Mouse (Mus musculus) stomach, embryonic 14.5 days (tissue): ENCODE measurements around the gene Dhx40. TPM values are rescaled to one million over a fixed set of nuclear protein-coding genes. Genes with fewer than 3 reads are reported as not detected.

Source experiments
- ATAC-seq: fragments of 200-750 bp; cut with Nextera tagmentation; 2 replicates; pipeline ENCODE4 v1.8.0; 2017; ENCODE audit warnings: low read depth, moderate TSS enrichment; ENCODE audit not compliant: insufficient number of reproducible peaks, insufficient read depth, low FRiP score
- H3K27ac ChIP-seq: fragments of 300-500 bp; sonication (generic); 2 replicates; pipeline ENCODE4 v1.5.1; 2014; ENCODE audit warnings: mild to moderate bottlenecking, low read length, moderate library complexity, mixed read lengths
- H3K27me3 ChIP-seq: fragments of 300-500 bp; sonication (generic); 2 replicates; pipeline ENCODE4 v1.6.1; 2014; ENCODE audit warnings: low read length, control low read depth, mixed read lengths; ENCODE audit not compliant: control insufficient read depth, insufficient read depth
- H3K36me3 ChIP-seq: fragments of 300-500 bp; sonication (generic); 2 replicates; pipeline ENCODE4 v1.6.1; 2014; ENCODE audit warnings: mild to moderate bottlenecking, control low read depth, low read length, moderate library complexity, mixed read lengths; ENCODE audit not compliant: control insufficient read depth, insufficient read depth
- H3K4me1 ChIP-seq: fragments of 300-500 bp; sonication (generic); 2 replicates; pipeline ENCODE4 v1.6.1; 2014; ENCODE audit warnings: low read length, control low read depth, mixed read lengths; ENCODE audit not compliant: control insufficient read depth, insufficient read depth
- H3K4me2 ChIP-seq: fragments of 300-500 bp; sonication (generic); replicated peaks from 2 replicates; pipeline ENCODE4 v1.6.1; 2014; ENCODE audit warnings: low read depth, low read length, control low read depth
- H3K4me3 ChIP-seq: fragments of 300-500 bp; sonication (generic); 2 replicates; pipeline ENCODE4 v1.5.1; 2014; ENCODE audit warnings: low read depth, low read length, control low read depth
- H3K9ac ChIP-seq: fragments of 300-500 bp; sonication (generic); replicated peaks from 2 replicates; pipeline ENCODE4 v1.6.1; 2014; ENCODE audit warnings: low read depth, mild to moderate bottlenecking, control low read depth, low read length, moderate library complexity, mixed read lengths
- H3K9me3 ChIP-seq: fragments of 300-500 bp; sonication (generic); 2 replicates; pipeline ENCODE4 v1.6.1; 2016; ENCODE audit warnings: low read depth, low read length, control low read depth; ENCODE audit not compliant: control insufficient read depth
- WGBS: fragments of 180-500 bp; shearing (Covaris S2); extraction: QIAGEN DNeasy Blood & Tissue Kit; methylation state at CpG from one replicate; pipeline ENCODE4 v1.1.7; 2014; 5-methylcytosine and 5-hydroxymethylcytosine counted together
- polyA plus RNA-seq: library from polyadenylated mRNA; unstranded; fragments of >200 nt; fragmentation: Nextera tagmentation; extraction: Ambion mirVana; gene quantifications from 2 replicates; pipeline ENCODE4 v1.2.1, GENCODE M21; 2014

The Dhx40 gene
- polyA plus RNA-seq, 1 experiment from 2014 or later, result 22.6 TPM

DNA sequence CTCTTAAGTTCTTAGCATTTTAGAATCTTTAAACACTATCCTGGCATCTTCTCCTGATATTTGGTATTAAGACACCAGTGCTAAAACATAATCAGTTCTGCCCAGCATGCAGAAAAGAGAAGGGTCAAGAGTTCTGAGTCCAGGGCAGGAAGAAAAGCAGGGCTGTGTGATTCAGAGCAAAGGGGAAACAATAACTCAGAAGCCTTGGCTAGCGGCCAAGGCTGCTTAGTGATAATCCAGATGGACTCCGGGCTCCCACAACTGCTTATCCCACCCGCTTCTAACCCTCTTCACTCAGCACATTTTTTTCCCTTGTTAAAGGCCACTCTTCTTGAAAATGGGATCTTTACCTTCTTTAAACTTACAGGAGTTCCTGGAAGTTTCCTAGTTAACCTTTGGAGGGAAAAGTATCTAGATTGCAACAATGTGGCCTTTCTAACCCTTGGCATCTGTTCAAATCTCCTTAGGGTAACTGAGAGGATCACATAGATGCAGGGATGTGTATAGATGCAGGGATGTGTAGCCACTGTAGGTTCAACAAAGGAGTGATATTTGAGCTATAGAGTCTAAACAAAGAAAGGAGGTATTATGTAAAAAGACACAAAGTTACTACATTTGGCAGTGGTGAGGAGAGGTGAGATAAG, 33.1 kb upstream of the Dhx40 start:
- ATAC-seq, result peak; percentile 56; the same call in 1 of the 2 replicates
- H3K36me3 ChIP-seq, result no peaks in the 10 kb centered on the region
- no peaks in the 10 kb centered on the region for H3K9me3 ChIP-seq
- H3K9ac ChIP-seq, result no peak overlapping the region
- H3K4me3 ChIP-seq, result no peak overlapping the region
- WGBS, result 3% methylated on average over 3 of the region's 3 CpGs
- peak overlapping the region; percentile 11; the same call in 1 of the 2 replicates for H3K27ac ChIP-seq
- peaks cover 9% of the 10 kb centered on the region; the same call in 1 of the 2 replicates for H3K4me1 ChIP-seq
- H3K4me2 ChIP-seq, result no peak overlapping the region
- H3K27me3 ChIP-seq, result no peaks in the 10 kb centered on the region

- Histone ChIP-seq H3K4me3 (no peak overlapping the region), H3K9ac (no peak overlapping the region), H3K27me3 (no peaks in the 10 kb centered on the region), H3K9me3 (no peaks in the 10 kb centered on the region), H3K27ac (0 out of 2 replicates have a peak overlapping the region, but pooled peaks have one; percentile 6), H3K4me2 (no peak overlapping the region), H3K4me1 (peaks cover 9% of the 10 kb centered on the region; the same call in 1 of the 2 replicates), H3K36me3 (no peaks in the 10 kb centered on the region)
- WGBS, result 56% methylated on average over 7 of the region's 7 CpGs
- ATAC-seq, result no peak
These were observed 32.3 kb upstream of the Dhx40 start for GRCm38 (mm10) chr11:86839716-86840447.

DNA sequence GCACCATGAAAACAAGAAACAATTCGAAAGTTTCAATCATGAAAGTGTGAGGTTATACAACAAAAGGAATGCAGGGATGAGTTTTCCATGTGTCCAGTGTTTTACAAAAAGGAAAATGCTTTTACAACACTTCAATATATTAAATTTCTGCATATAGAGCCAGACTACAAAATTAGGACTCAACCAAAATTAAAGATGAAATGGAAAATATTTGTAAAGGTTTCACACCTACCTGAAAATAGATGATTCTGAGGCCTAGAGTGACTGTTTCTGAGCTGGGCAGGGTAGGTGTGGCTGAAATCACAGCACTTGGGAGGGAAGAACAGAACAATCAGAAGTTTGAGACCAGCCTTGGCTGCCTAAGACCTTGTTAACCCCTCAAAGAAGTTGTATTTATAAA, 31.2 kb upstream of the Dhx40 start:
- Histone ChIP-seq H3K9me3 (no peaks in the 10 kb centered on the region), H3K9ac (no peak overlapping the region), H3K27me3 (no peaks in the 10 kb centered on the region), H3K36me3 (no peaks in the 10 kb centered on the region), H3K27ac (no peak overlapping the region), H3K4me1 (peaks cover 9% of the 10 kb centered on the region; the same call in 1 of the 2 replicates), H3K4me3 (no peak overlapping the region), H3K4me2 (no peak overlapping the region)
- ATAC-seq, result no peak
- 84% methylated on average over 1 of the region's 1 CpGs for WGBS

DNA sequence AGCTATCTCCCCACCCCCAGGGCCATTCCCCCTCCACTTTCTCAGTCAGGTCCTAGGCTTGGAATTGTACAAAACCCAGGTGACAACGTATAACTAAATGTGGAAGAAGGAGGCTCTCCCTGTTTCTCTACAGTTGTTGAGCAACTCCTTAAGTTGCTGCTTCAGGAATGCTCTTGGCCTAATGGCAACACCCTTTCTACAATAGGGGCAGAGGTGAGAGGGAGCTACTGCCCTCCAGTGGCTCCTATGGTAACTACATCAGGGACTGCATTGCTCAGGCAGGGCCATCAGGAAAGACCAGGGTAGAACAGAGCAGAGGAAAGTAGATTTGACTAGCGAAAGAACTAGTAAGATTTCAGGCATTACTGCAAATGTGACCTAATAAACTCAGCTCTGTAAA, 28.8 kb upstream of the Dhx40 start:
- Histone ChIP-seq H3K4me3 (no peak overlapping the region), H3K27me3 (no peaks in the 10 kb centered on the region), H3K4me1 (peaks cover 9% of the 10 kb centered on the region; the same call in 1 of the 2 replicates), H3K9me3 (no peaks in the 10 kb centered on the region), H3K4me2 (no peak overlapping the region), H3K27ac (no peak overlapping the region), H3K9ac (no peak overlapping the region), H3K36me3 (no peaks in the 10 kb centered on the region)
- no peak for ATAC-seq
- WGBS, result 50% methylated on average over 2 of the region's 2 CpGs

- 56% methylated on average over 8 of the region's 8 CpGs for whole genome bisulfite sequencing
These were observed 27.2 kb upstream of the Dhx40 start for GRCm38 (mm10) chr11:86834628-86835338.

DNA sequence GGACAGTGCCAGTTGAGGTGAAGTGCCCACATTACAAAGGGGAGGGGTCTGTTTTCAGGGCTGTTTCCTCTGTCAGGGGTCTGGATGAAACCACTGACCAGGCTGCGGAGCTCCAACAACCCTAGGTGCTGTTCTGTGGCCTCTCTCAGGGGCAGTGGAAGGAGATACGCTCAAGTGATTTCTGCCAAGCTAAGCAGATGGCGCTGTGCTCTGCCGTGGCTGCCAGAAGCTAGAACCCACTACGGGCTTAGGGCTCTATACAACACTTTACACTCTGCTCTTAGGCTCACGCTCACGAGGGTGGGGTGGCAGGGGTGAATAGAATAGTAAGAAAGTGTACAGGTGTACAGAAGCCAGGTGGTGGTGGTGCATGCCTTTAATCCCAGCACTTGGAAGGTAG, 26.5 kb upstream of the Dhx40 start:
- Histone ChIP-seq H3K9ac (no peak overlapping the region), H3K27ac (no peak overlapping the region), H3K27me3 (no peaks in the 10 kb centered on the region), H3K9me3 (no peaks in the 10 kb centered on the region), H3K4me2 (no peak overlapping the region), H3K36me3 (no peaks in the 10 kb centered on the region), H3K4me3 (no peak overlapping the region), H3K4me1 (no peaks in the 10 kb centered on the region)
- 80% methylated on average over 7 of the region's 7 CpGs for WGBS
- no peak for ATAC-seq

More at GRCm38 (mm10) chr11:86834628-86835338, 27.2 kb upstream of the Dhx40 start:
- H3K9me3 ChIP-seq, result no peaks in the 10 kb centered on the region
- no peak overlapping the region for H3K9ac ChIP-seq
- no peak for ATAC-seq
- no peaks in the 10 kb centered on the region for H3K36me3 ChIP-seq
- no peaks in the 10 kb centered on the region for H3K4me1 ChIP-seq
- no peaks in the 10 kb centered on the region for H3K27me3 ChIP-seq
- H3K4me3 ChIP-seq, result no peak overlapping the region
- no peak overlapping the region for H3K27ac ChIP-seq
- no peak overlapping the region for H3K4me2 ChIP-seq

DNA sequence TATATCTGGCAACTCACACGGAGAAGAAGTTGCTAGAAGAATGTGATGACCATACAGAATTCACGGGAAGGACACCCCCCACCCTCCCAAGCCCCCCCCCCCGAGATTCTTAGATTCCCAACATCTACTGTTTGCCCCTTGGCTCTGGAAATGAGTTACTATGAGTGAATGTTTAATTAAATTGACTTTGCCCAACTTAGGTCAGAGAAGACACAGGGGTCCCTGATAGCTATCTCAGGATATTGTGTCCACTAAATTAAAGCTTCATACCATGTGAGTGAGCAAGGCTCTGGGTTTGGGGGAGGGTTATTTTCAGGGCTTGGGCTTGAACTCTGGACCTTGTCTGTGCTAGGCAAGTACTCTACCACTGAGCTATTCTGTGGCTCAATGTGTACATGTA, 25.6 kb upstream of the Dhx40 start:
- no peak overlapping the region for H3K4me2 ChIP-seq
- H3K4me3 ChIP-seq, result no peak overlapping the region
- ATAC-seq, result no peak
- no peaks in the 10 kb centered on the region for H3K4me1 ChIP-seq
- WGBS, result 49% methylated on average over 3 of the region's 3 CpGs
- no peaks in the 10 kb centered on the region for H3K27me3 ChIP-seq
- H3K36me3 ChIP-seq, result no peaks in the 10 kb centered on the region
- H3K9me3 ChIP-seq, result no peaks in the 10 kb centered on the region
- no peak overlapping the region for H3K27ac ChIP-seq
- H3K9ac ChIP-seq, result no peak overlapping the region

DNA sequence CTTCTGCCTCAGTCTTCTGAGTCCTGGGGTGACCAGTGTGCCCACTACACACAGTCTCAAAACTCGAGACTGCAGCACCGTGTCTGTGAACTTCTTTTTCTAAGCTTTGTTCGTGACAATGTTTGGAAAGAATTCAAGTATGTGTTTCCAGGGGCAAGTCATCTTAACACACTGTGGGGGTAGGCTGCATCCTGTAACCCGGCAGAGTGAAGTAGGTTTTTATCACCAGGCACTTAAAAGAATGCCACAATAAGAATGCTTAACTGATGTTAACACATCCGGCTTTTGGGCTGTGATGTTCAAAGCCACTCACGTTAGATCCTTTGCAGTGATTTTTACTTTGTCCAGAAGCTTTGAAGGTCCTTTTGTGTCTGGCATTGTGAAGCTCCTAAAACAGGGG, 20.9 kb upstream of the Dhx40 start:
- H3K27ac ChIP-seq, result no peak overlapping the region
- H3K4me2 ChIP-seq, result no peak overlapping the region
- H3K4me1 ChIP-seq, result no peaks in the 10 kb centered on the region
- no peak for ATAC-seq
- H3K27me3 ChIP-seq, result no peaks in the 10 kb centered on the region
- H3K36me3 ChIP-seq, result no peaks in the 10 kb centered on the region
- WGBS, result 42% methylated on average over 6 of the region's 6 CpGs
- no peak overlapping the region for H3K4me3 ChIP-seq
- H3K9ac ChIP-seq, result no peak overlapping the region
- H3K9me3 ChIP-seq, result no peaks in the 10 kb centered on the region
